Mouse (Mus musculus): ENCODE measurements around the gene Fa2h.
A peak's percentile ranks its signal among the peaks of the same experiment; 100 is the strongest.

The Fa2h gene

DNA sequence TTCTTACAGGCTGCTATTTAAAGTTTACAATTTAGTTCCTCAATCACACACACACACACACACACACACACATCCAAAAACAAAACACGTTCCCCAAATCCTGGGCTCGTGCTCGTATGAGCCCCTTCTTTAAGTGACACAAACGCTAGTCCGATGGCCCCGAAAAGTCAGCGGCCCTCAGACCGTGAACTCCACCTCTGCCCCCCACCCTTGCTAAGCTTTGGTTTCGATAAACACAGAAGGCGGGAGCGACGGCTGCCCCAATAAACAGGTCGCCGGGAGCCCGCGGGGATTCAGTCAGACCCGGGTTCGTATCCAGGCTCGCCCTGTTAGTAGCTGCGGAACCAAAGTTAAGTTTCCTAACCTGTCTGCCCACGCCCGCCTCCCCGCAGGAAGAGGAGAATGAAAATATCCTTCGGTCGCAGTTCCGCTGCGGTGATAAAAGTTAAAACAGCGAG lies 94.2 kb downstream of the Fa2h start:
- DNase-seq: peak; percentile 64 to 69

DNA sequence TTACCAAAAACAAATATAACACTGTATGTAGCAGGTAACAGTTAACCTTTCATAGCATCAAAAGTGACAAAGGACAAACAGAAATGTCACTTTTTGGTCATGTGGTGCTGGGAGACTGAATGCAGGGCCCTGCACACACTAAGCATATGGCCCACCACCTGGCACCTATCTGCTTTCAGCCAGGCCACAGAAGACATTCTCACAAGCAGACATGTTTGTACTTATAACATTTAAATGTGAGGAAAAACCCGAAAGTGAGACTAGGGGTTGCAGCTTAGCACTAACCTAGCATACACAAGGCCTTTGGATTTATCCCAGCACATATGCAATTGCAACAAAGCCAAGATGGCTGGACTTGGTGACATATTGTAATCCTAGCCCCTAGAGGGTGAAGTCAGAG lies 95.6 kb downstream of the Fa2h start:
- DNase-seq: no peak

Measured in kidney, postnatal 25 days (tissue).